Mouse (Mus musculus): ENCODE results near the gene Oxsr1.
"Not testable (repeated sequence)": the region's sequence is repeated elsewhere in the genome, so short reads cannot be mapped to it uniquely, and the experiment has no call there.

The Oxsr1 gene

DNA sequence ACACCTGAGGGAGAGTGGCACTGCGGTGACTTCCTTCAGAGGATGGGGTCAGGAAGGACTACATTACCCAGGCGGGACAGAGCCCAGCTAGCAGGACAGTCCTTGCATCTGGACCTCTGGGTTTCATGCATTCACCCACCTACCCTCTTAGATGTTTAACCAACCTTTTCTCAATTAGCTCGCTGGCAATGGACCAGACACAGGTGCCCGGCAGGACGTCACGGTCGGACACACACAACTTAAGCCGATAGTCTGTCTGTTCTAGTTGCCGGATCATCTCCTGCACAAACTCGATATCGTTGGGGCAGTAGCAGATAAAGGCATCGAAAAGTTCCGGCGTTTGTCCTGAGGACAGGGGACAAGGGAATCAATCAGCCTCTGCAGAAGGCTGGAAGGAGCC, 15.6 kb upstream of the Oxsr1 start:
- no peak for DNase-seq

GRCm38 (mm10) chr9:119335571-119335970, 13.3 kb upstream of the Oxsr1 start:
- DNase-seq: no peak

DNA sequence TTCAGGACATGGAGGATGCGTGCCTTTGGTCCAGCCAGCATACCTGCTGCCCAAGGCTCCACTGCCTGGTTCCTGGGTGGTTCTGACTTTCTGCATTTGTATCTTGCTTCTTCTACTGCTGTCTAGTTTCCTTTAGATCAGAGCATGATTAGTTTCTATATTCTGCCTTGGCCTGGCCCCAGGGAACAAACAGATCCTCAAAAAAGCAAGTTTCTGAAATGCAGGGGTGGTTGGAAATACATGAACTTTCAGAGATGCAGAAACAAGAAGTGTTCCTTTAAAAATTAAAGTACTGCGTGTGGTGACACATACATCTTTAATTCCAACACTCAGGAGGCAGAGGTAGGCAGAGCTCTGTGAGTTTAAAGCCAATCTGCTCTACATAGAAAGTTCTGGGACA, 12.6 kb upstream of the Oxsr1 start:
- DNase-seq: no peak

- no peak for DNase-seq
Observed at GRCm38 (mm10) chr9:119334324-119334723, 12.1 kb upstream of the Oxsr1 start.

DNA sequence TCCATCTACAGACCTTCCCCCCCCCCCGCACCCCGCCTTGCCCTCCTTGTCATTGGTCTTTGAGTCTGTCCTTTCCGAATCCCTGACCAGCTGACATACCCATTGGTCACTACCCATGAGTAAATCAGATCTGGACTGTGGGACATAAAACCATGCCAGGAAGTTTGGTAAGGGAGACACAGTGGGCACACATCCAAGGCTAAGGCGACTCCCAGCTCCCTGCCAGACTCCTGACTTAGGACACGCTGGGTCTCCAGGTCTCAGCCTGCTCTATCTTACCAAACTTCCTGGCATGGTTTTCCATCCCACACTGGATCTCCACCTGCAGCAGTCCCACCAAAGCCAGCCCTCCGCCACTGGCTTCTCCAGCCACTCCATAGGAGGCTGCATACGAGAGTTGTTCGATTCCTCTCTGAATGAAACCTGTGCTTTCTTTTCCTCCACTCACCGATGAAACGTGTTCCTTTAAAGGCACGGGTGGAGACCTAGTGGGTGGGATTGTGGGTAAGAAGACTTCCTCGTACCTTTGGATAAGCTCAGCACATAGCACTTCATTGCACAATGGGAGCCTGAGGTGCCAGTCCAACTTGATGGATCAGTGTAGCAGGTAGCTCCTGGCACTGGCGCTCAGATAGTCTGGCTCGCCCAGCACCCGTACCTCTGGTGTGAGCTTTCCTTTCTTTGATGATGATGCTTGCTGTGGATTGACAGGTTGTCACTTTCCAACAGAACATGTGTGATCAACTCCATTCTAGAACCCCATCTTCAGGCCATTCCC, 8.1 kb upstream of the Oxsr1 start:
- no peak for DNase-seq

DNA sequence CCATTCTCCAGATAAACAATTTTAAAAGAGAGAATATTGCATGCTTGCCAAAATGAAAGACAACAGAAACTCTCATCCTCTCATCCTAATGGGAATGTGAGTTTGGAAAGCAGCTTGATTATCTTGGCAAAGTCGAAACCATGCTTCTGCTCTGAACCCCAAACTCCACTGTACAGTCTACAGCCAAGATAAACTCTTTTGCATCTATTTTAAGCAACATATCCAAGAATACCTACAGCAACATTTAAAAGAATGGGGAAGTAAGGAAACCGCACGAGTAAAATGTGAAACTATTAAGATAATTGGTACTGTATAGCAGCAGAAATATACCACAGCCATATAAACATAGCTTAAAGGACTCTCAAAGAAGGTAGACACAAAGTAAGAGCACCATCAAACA, 6.3 kb upstream of the Oxsr1 start:
- DNase-seq: no peak

- DNase-seq: no peak
Observed at GRCm38 (mm10) chr9:119324130-119324529, 1.9 kb upstream of the Oxsr1 start.

DNA sequence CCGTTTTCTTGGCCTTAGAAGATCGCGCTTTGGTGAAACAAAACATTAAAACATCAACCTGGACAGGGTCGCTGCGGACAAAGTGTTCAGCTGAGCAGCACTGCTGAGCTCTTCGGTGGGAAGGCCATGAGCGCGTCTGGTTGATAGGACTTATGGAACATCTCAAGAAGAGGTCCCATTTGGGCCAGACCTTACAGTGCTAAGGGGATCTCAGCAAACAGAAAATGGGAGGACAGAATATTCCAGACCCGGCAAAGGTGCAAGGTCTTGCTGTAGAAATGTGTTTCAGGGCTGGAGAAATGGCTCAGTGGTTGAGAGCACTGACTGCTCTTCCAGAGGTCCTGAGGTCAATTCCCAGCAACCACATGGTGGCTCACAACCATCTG, 1.0 kb upstream of the Oxsr1 start:
- no peak for DNase-seq

DNA sequence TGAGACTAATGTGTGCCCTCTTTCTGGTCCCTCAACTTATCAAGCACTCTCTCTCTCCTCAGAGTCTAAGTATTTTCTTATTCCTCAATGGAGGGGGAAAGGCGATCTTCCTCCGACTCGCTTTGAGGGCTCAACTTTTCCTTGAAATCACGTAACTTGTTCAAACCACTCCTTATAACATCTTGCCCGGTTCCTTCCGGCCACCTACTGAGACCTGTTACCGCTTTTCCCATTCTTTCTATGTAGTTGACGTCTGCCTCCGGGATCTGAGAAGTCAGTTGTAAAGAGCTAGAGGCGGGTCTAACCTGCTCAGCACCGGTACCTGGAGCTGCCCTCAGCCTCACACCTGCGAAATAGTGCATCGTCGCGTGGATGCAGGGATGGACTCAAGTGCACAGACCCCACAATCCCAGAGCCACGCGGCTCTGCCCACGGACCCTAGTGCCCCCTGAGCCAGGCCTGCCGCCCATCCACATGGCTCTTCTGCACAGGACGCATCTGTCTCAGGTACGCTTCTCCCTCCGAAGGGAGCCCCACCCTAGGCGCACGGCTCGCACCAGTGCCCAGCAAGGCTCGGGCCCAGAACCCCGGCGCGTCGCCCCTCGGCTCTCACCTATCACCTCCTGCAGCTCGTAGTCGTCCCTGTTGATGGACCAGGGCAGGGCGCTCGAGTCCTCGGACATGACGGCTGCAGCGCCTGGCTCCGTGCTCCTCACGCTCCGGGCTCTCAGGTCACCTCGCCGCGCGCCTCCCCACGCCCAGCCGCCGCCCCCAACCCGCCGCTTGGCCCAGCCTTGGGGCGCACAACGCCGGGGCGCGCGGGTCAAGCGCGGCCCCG, 616 bp downstream of the Oxsr1 start:
- peak; percentile 45 for DNase-seq

DNA sequence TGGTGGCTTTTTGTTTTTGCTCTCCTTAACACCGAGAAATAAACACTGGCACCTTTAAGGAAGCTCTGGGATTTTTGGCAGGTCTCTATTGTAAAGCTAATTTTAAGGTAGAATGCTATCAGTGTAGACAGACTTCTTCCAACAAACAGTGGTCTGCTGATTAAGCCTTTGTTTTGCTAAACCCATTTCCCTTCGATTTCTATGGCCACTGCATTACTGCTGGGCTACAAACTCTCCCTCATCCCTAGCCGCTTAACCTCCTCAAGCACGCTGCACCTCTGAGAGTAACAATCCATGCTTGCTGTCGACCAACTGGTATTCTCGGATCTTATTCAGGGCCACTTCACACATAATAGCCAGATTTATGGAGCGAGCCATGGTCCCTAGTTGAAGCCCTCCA, 1.3 kb downstream of the Oxsr1 start:
- no peak for DNase-seq

DNA sequence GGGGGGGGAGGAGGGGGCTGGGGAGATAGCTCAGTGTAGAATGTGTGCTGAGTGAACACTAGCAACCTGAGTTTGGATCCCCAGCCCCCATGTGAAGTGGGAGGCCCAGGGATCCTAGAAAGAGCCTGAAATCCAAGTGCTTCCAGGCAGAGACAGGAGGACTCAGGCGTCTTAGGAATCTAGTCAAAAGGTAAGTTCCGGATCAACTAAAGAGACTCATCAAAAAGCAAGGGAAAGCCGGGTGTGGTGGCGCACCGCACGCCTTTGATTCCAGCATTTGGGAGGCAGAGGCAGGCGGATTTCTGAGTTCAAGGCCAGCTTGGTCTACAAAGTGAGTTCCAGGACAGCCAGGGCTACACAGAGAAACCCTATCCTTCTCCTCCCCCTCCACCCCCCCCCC, 1.8 kb downstream of the Oxsr1 start:
- no peak for DNase-seq

DNA sequence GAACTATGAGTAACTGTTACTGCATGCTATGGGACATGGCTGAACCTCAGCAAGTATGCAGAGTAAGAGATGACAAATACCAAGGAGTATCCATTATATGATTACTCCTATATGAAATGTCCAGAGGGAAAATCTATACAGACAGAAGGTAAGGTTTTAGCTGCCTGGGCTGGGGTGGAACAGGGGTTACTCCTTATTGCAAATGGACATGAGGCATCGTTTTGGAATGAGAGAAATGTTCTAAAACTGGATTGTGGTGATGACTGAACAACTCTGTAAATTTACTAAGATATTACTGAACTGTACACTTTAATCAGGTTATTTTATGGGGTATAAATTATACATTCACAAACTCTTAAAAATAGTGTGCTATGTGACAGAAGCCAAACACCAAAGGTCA, 3.3 kb downstream of the Oxsr1 start:
- DNase-seq: no peak

GRCm38 (mm10) chr9:119313096-119313495, 9.1 kb downstream of the Oxsr1 start:
- DNase-seq: no peak

GRCm38 (mm10) chr9:119309067-119309466, 13.2 kb downstream of the Oxsr1 start:
- DNase-seq: no peak

- DNase-seq: no peak
Observed at GRCm38 (mm10) chr9:119305863-119306262, 16.4 kb downstream of the Oxsr1 start.

DNA sequence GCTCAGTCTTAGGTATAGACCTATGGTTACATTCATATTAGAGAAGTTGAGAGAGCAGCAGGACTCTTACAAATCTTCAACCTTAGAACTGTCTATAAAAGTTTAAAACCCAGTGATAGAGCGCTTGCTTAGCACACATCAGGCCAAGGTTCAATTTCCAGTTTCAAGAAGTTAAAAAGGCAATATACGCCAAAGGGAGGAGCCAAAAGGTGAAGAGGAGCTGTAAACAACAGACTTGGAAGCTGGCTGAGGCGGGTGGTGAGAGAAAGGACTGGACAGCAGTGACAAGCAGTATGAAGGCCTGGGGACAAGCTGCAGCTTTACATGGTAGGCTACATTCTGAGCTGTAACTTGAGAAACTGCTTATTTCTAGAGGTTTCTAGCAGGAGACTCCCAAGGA, 23.7 kb downstream of the Oxsr1 start:
- no peak for DNase-seq

DNA sequence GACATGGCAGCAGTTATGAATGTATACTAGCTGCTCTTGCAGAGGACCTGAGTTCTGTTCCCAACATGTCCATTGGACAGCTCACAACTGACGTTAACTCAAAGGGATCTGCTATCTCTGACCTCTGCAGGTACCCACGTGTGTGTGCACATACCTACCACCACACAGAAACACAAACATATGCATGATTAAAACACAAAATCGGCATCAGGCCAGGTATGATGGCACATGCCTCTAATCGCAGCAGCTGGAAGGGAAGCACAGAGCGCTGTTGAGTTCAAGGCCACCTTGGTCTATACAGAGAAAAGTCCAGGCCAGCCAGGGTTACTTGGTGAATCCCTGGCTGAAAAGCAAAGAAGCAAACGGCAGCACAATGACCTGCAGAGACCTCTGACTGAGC, 24.5 kb downstream of the Oxsr1 start:
- no peak for DNase-seq

DNA sequence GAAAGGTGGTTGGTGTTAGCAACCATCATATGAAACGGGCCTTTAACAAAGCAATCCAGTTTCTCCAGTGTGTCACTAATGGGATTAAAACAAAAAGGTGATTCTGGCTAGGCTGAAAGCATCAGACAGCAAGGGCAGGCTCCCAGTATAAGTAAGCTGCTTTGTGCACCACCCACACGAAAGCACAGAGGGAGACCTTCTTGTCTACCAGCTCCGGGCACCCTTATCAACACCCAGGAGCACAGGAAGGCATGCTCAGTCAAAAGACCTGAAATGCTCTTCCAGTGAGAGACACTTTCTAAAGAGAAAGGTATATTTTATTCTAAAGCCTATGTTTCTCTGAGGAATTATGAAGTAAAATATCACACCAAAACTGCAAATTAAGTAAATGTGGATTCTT, 31.4 kb downstream of the Oxsr1 start:
- no peak for DNase-seq

- DNase-seq: no peak
Observed at GRCm38 (mm10) chr9:119280894-119281682, 41.1 kb downstream of the Oxsr1 start.

DNA sequence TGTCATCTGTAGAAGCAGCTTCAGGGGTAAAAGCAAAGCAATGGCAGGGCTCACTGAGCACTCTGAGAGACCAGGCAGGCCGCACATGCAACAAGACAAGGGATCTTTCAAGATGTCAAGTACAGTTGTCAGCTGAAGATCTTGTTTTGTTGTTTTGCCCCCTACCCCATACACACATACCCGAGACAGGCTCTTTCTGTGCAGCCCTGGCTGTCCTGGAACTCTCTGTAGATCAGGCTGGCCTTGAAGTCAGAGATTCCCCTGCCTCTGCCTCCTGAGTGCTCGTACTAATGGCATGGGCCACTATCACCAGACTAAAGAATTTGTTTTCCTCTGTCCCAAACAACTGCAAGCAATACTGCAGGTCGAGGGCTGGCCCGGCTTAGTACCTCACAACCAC, 44.2 kb downstream of the Oxsr1 start:
- DNase-seq: no peak

GRCm38 (mm10) chr9:119276321-119276720, 45.9 kb downstream of the Oxsr1 start:
- DNase-seq: peak; percentile 58

- not testable (repeated sequence) for DNase-seq
Observed at GRCm38 (mm10) chr9:119274814-119275213, 47.4 kb downstream of the Oxsr1 start.

DNA sequence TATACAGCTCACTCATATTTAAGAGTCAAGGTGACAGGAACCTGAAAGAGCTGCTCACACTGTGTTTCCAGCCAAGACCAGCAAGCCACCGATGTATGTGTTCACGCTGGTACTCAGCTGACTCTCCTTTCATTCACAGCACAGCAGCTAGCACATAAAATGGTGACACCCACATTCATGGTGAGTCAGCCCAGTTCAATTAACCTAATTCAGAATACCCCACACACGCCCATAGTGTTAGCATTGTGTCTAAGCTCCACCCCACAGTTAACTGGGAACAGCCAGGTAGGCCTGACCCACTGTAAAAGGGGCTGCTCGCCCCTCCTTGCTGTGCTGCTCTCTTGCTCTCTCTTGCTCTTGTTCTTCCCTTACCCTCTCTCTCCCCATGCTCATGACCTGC, 50.7 kb downstream of the Oxsr1 start:
- DNase-seq: no peak
